Mouse (Mus musculus): ENCODE data around the gene 4933428G20Rik.
A peak's percentile ranks its signal among the peaks of the same experiment; 100 is the strongest.

4933428G20Rik gene

DNA sequence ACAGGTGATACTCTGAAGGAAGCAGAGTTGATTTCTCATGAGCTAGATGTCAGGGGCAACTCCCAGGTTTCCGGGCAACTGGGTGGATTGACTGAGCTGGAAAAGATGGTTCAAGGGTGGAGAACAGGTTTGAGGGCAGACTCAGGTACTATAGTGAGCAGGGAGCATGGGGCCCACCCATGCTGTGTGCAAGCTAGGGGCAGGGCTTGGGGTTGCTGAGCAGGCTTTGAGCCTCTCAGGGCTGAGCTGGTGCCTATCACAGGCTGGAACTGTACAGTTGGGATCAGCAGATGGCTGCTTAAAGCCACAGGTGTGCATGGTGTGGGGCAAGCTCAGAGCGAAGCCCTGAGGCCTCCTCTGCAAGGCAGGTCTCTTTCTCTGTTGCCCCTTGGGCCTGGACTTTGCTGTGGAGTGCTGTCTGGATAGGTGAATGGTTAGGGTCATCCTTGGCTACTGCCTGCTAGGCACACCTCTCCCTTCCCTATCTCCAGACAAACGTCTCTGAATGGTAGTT is 38.8 kb downstream of the 4933428G20Rik start:
- no peak for DNase-seq

- no peak for DNase-seq
These were observed 43.0 kb downstream of the 4933428G20Rik start for GRCm38 (mm10) chr11:97457120-97457519.

DNA sequence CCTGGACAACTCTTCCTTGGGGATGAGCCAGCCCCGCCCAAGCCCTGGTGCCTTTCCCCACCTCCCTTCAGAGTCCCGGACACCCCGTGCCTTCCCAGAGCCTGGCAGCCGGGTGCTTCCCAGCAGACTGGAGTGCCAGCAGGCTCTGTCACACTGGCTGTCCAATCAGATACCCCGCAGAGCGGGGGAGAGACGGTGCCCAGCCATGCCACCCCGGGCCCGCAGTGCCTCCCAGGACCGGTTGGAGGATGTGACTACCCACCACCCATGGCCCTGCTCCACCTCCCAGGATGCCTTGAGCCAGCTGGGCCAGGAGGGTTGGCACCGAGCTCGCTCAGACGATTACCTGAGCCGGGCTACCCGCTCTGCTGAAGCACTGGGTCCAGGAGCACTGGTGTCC is 48.5 kb downstream of the 4933428G20Rik start:
- no peak for DNase-seq

DNA sequence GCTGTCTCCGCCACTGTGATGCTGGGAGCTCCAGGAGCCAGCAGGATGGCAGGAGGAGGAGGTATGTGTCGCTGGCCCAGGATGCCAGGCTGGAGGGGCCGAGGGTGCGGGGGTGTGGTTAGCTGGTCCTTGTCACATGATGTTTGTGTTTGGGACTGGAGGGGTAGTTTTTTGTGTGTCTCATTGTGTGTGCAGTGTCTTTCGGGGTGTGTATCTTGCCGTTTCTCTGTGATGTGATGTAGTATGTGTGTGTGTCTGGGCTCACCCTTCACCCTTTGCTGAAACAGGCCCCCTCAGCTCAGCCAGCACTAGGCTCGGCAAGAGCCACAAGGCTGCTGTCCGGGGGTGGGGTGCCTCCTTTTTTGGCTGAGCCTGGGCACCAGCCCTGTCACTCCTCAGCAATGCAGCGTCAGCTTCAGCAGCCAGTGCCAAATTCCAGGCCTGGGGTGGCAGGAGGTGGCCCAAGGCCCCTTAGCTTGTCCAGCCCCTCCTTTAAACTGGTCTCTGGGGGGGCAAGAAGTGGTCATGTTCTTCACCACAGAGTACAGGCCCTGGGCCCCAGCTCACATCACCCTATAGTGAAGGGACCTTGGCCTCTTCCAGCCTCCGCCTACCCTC is 49.7 kb downstream of the 4933428G20Rik start:
- DNase-seq = peak; percentile 57 to 77

GRCm38 (mm10) chr11:97449601-97450293 is 50.4 kb downstream of the 4933428G20Rik start:
- DNase-seq = peak; percentile 88 to 92

GRCm38 (mm10) chr11:97448611-97449394 is 51.3 kb downstream of the 4933428G20Rik start:
- DNase-seq = peak; percentile 61 to 82

- peak in 1 of 2 experiments; percentile 24 for DNase-seq
These were observed 52.2 kb downstream of the 4933428G20Rik start for GRCm38 (mm10) chr11:97447979-97448378.

DNA sequence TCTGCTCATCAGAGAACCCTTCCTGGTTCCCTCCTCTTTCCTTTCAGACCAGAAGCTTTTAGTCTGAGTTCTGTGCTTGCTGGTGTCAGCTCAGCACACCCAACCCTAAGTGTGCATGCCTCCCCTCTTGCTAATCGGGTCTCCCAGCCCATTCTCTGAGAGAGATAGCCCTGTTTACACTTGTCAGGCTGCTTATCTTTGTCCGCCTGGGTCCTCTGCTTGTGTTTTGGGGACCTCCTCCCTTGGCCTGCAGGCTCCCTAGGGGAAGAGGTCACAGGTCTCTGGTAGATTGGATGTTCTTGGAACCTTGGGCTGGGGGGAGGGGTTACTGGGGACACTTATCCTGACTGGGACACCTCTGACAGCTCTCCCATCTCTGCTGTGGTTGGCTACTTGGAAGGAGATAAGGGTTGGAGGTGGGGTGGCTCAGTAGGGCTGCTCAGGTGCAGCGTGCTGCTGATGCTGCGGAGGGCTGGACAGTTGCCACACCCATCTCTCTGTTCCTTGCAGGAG is 54.1 kb downstream of the 4933428G20Rik start:
- DNase-seq = no peak

DNA sequence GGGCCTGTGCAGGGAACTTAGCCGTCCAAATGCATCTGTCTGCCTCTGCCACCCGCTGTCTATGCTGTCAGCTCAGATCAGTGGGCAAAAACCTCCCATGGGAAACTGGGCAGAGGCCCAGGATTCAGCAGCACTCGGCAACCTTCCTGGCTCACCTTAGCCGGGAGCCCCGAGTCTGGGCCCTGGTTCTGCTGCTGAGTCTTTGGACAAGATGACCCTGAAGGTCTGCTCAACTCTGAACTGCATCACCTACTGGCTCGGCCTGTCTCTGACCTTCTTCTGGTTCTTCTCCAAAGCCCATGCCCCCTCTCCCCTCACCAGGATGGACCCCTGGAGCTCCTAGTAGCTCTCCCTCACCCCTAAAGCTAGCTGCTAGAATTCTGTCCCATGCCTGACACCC is 54.5 kb downstream of the 4933428G20Rik start:
- DNase-seq = no peak

DNA sequence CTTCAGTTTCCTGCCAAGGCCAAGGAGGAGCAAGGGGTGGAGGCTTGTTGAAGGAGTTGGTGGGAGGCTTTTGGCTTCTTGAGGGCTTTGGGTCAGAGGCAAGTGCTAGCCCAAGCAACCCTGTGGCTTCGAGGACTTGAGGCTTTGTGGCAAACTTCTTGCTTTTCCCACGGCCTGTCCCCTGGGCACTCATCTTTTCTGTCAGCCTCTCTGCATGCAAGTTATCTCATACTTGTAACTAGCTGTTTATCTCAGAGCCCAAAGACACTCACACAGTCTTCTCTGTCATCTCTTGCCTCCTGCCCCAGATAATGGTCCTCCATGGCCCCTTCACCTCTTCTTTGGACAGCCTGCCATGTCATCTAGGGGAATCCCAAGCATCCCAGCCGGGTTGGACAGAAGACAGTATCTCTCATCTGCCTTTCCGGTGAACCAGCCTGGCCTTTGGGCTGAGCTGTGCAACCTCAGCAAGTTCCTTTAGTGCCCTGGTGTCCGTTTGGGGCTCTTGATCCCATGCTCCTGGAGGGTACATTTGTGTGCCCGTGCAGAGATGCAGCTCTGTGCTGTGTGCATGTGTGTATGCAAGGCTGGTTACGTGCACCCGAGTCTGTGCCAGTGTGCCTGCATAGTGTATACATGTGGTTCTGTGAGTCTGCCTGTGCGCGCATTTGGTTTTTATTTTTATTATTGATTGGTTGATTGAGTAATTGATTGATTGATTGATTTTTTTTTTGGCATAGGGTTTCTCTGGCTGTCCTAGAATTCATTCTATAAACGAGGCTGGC is 57.1 kb downstream of the 4933428G20Rik start:
- DNase-seq = no peak

DNA sequence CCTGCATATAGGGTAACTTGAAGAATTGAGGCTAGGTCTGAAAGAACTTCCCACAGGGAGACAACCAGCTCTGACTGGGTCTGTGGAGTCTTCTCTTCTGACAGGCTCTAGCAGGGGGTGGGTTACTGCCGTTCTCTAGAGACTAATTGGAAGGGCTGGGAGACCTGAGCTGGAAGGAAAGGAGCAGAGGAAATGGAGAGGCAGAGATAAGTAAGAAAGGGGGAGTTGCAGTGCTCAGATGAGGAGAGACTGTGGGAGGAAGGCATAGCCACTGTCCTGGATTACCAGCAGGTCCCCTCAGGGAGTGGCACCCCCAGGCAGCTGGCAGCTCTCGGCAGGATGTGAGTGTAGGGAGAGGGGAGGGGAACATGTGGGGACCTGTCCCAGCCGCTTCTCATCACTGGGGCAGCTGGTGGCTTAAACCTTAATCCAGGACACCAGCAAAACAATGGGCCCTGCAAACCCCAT is 58.4 kb downstream of the 4933428G20Rik start:
- peak in 1 of 2 experiments; percentile 65 for DNase-seq

GRCm38 (mm10) chr11:97441036-97441657 is 59.0 kb downstream of the 4933428G20Rik start:
- DNase-seq = peak; percentile 57 to 73
